Comparison of ENCODE assay signal across 8 mouse cellular contexts in genomic region chr9:105053147-105053557, GRCm38 (mm10). TPM values are rescaled to one million over a fixed set of nuclear protein-coding genes. Genes with fewer than 3 reads are reported as not detected.
A peak's percentile ranks its signal among the peaks of the same experiment; 100 is the strongest.
DNase-seq lines count a peak whose midpoint lies in the region; ATAC-seq and TF ChIP-seq lines count a peak whose summit lies in the region.

TSS of gene Mrpl3 (plus strand) at chr9:105053239.

- peak; percentile 37 for DNase-seq in G1E (ENCODE audit: low spot score)
- peak; percentile 74 to 91 for DNase-seq in cerebellum, adult 18-20 months
- DNase-seq in forebrain, postnatal 0 days = peak; percentile 92
- peak; percentile 94 for DNase-seq in heart, postnatal 4 days
- DNase-seq in layer of hippocampus, adult 8-10 months (ENCODE audit: low spot score in 2 of 2) = peak; percentile 48 to 86
- peak; percentile 55 for DNase-seq in ovary, adult 18-20 months (ENCODE audit: low spot score)
- peak; percentile 81 for DNase-seq in thymus, postnatal 0 days (ENCODE audit: low spot score)

- peaks cover 12% of the 10 kb centered on the region; the same call in 1 of the 2 replicates for H3K4me1 ChIP-seq in G1E (ENCODE audit: insufficient read depth, low read depth, low read length)
- H3K4me1 ChIP-seq in forebrain, postnatal 0 days (ENCODE audit: insufficient read depth) = peaks cover 12% of the 10 kb centered on the region
- peaks cover 7% of the 10 kb centered on the region for H3K4me1 ChIP-seq in lung, embryonic 15.5 days

- H3K9ac ChIP-seq in forebrain, postnatal 0 days = peak within 1 kb of the TSS; percentile 93
- peak within 1 kb of the TSS; percentile 100 for H3K9ac ChIP-seq in lung, embryonic 15.5 days

- WGBS in forebrain, postnatal 0 days = under 1% methylated on average over 31 of the region's 31 CpGs
- WGBS in lung, embryonic 15.5 days = under 1% methylated on average over 31 of the region's 31 CpGs

- no peak for TF ChIP-seq CTCF in G1E (IDR thresholded peaks at IDR 0.05; ENCODE audit: low read depth, low read length)
- TF ChIP-seq CTCF in forebrain, postnatal 0 days (IDR thresholded peaks at IDR 0.05; ENCODE audit: low read depth) = no peak

- peak within 1 kb of the TSS; percentile 72 for H3K27ac ChIP-seq in forebrain, postnatal 0 days (ENCODE audit: low read depth, low read length)
- peak within 1 kb of the TSS; percentile 76 for H3K27ac ChIP-seq in lung, embryonic 15.5 days

- H3K4me2 ChIP-seq in forebrain, postnatal 0 days (ENCODE audit: low read depth) = peak within 1 kb of the TSS; percentile 78
- H3K4me2 ChIP-seq in lung, embryonic 15.5 days = peak within 1 kb of the TSS; percentile 66

- peaks cover 36% of the 10 kb centered on the region for H3K36me3 ChIP-seq in G1E (replicated peaks)
- H3K36me3 ChIP-seq in forebrain, postnatal 0 days (ENCODE audit: insufficient read depth) = peaks cover 33% of the 10 kb centered on the region
- peaks cover 27% of the 10 kb centered on the region for H3K36me3 ChIP-seq in lung, embryonic 15.5 days

- peak; percentile 59; the same call in 1 of the 2 replicates for ATAC-seq in G1E (ENCODE audit: extremely low read depth, insufficient number of reproducible peaks, low FRiP score, poor library complexity, severe bottlenecking)
- peak; percentile 88 for ATAC-seq in forebrain, postnatal 0 days
- peak; percentile 74; the same call in 1 of the 2 replicates for ATAC-seq in lung, embryonic 15.5 days (ENCODE audit: borderline replicate concordance, extremely low read depth, low FRiP score, low TSS enrichment)

- no peaks in the 10 kb centered on the region; the same call in 1 of the 2 replicates for H3K27me3 ChIP-seq in G1E (ENCODE audit: insufficient read depth, low read length)
- H3K27me3 ChIP-seq in forebrain, postnatal 0 days (ENCODE audit: insufficient read depth, low read length) = no peaks in the 10 kb centered on the region
- no peaks in the 10 kb centered on the region for H3K27me3 ChIP-seq in lung, embryonic 15.5 days

- peak within 1 kb of the TSS; percentile 91 for H3K4me3 ChIP-seq in G1E (ENCODE audit: low read depth, low read length)
- H3K4me3 ChIP-seq in forebrain, postnatal 0 days (ENCODE audit: low read depth, low read length) = peak within 1 kb of the TSS; percentile 100
- H3K4me3 ChIP-seq in lung, embryonic 15.5 days = peak within 1 kb of the TSS; percentile 100

- no peaks in the 10 kb centered on the region for H3K9me3 ChIP-seq in G1E (replicated peaks)
- H3K9me3 ChIP-seq in forebrain, postnatal 0 days (ENCODE audit: low read length) = no peaks in the 10 kb centered on the region
- no peaks in the 10 kb centered on the region for H3K9me3 ChIP-seq in lung, embryonic 15.5 days

RNA-seq across cellular contexts. Expression of gene Mrpl3, which starts in this region (rescaled TPM):
- total RNA-seq in G1E (2014; fragmentation: Nextera tagmentation) (74.6 and 86.0 TPM in 2 replicates), G1E (2017) (143 and 173 TPM in 2 replicates)
- 31.0 and 37.8 TPM in 2 replicates for polyA plus RNA-seq in G1E (2012)
- total RNA-seq in forebrain, postnatal 0 days (2014; rRNA removed) = 89.8 and 96.7 TPM in 2 replicates
- polyA plus RNA-seq in forebrain, postnatal 0 days (2015; fragmentation: Nextera tagmentation; extraction: Ambion mirVana) = 101 and 107 TPM in 2 replicates
- 100 to 1,000 TPM; 138 to 146 TPM for total RNA-seq in heart, postnatal 4 days (2021)
- total RNA-seq in layer of hippocampus, adult 8-10 months (2022) = 10 to 100 TPM; 79.7 to 91.2 (median 81.4) TPM
- polyA plus RNA-seq in lung, embryonic 15.5 days (2015; fragmentation: Nextera tagmentation; extraction: Ambion mirVana) = 109 and 115 TPM in 2 replicates
- 141 and 144 TPM in 2 replicates for polyA plus RNA-seq in thymus, postnatal 0 days (2015; fragmentation: Nextera tagmentation; extraction: Ambion mirVana)

Comparison
In these comparisons a context has a peak if more than half of its experiments do, and no peak if none do; other contexts are left out.
1. Peak in every context shown above with its lines: DNase-seq, ATAC-seq, H3K4me3 ChIP-seq and H3K27ac ChIP-seq.
2. DNase-seq: peak in every context shown above with its lines; median percentile 94 in heart, postnatal 4 days; 92 in forebrain, postnatal 0 days; 82 in cerebellum, adult 18-20 months; 81 in thymus, postnatal 0 days; 67 in layer of hippocampus, adult 8-10 months; 55 in ovary, adult 18-20 months; 37 in G1E.